Mouse (Mus musculus): Measurements from ENCODE around the gene Pitpnm1.
A peak's percentile ranks its signal among the peaks of the same experiment; 100 is the strongest.
"Not testable (repeated sequence)": the region's sequence is repeated elsewhere in the genome, so short reads cannot be mapped to it uniquely, and the experiment has no call there.

Gene Pitpnm1

GRCm38 (mm10) chr19:4120496-4120895 lies 20.7 kb downstream of the Pitpnm1 start:
- DNase-seq, result no peak

- DNase-seq, result peak; percentile 98
These were observed 21.5 kb downstream of the Pitpnm1 start for GRCm38 (mm10) chr19:4121097-4121805.

DNA sequence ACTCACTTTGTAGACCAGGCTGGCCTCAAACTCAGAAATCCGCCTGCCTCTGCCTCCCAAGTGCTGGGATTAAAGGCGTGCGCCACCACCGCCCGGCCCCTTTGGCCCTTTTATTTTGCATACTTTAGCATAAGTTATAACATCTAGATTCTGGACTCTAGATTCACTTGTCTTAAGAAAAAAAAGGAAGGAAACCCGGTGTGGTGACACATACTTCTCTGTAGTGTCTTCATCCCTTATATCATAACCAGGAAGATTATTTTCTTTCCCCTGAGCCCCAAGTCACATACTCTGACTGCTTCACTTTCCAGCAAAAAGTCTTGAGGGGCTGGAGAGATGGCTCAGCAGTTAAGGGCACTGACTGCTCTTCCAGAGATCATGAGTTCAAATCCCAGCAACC lies 22.1 kb downstream of the Pitpnm1 start:
- not testable (repeated sequence) for DNase-seq

- no peak for DNase-seq
These were observed 22.9 kb downstream of the Pitpnm1 start for GRCm38 (mm10) chr19:4122411-4123370.

DNA sequence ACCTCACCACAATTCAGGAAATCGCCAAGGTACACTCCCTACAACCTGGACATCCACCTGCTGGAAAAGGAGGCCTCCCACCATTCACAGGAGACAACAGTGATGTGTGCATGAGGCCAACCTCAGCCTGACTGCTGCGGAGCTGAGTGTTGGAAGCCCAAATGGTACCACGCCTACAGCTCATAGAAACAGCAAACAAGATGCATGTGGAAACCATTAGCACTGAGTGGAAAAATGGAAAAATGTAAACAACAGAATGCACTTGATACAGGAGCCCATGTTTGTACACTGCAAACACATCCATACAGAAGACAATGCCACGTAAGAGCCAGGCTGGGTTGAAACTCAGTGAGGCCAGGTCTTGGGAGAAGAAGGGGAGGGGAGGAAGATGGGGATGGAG lies 24.6 kb downstream of the Pitpnm1 start:
- DNase-seq, result no peak

DNA sequence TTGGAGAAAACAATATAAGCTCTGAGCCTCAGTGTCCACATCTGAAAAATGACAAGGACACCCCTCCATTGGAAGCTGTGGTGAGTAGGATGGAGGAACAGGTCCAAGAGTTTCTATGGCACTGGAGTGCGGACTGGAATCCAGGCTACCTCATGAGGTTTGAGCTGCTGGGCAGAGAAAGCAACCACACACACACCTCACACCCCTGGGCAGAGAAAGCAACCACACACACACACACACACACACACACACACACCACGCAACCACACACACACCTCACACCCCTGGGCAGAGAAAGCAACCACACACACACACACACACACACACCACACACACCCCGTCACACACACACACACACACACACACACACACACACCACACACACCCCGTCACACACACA lies 25.5 kb downstream of the Pitpnm1 start:
- DNase-seq, result not testable (repeated sequence)

- peak; percentile 99 for DNase-seq
These were observed 26.2 kb downstream of the Pitpnm1 start, which contains the start of gene Aip for GRCm38 (mm10) chr19:4125741-4126696. Gene Aip, minus strand, starts transcription at chr19:4125858.

DNA sequence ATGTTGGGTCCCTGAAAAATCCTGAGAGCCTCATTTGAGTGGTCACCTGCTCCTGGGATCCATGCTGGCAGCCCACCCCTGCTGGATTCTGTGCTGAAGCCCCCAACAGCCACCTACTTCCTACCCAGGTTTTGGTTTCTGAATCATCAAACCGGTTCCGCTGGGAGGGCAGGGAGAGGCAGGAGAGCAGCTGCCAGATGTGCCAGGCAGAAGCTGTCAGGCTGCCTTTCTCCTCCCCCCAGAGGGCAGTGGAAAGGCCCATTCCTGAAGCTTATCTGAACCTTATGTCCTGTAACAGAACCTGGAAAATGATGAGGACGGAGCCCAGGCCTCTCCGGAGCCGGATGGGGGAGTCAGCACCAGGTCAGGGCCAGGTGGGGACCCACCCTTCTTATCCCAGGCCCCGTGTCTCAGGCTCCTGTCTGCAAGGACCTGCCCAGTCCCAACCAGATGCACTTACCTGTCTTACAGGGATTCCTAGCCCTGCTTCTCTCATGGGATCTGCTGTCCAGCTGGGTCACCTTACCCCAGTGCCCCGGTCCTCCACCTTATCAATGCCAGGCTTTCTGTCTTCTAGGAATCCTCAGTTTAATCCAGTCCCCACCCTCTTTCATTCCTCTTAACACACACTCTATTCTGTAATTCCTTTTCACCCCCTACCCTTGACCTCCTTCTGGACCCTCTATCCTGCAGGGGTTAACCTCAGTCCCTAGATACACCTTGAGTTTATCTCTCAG lies 27.1 kb downstream of the Pitpnm1 start:
- no peak for DNase-seq

- DNase-seq, result no peak
These were observed 29.7 kb downstream of the Pitpnm1 start for GRCm38 (mm10) chr19:4129462-4129861.

GRCm38 (mm10) chr19:4130106-4130505 lies 30.3 kb downstream of the Pitpnm1 start:
- no peak for DNase-seq

DNA sequence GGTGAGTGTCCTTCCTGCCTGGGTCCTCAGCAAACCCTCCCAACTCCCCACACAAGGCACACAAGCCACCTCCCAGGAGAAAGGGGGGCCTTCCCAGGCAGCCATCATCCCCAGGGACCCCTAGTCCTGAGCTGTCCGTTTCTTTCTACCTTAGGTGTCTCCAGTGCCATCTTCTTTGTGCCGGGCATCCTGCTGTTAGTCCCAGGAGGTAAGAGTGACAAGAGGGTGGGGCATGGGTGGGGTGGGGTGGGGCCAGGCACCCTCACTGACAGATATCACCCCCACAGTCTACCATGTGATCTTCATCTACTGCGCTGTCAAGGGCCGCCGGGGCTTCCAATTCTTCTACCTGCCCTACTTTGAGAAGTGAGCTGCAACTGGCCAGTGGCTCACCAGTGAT lies 31.3 kb downstream of the Pitpnm1 start:
- DNase-seq, result no peak

- DNase-seq, result no peak
These were observed 32.0 kb downstream of the Pitpnm1 start for GRCm38 (mm10) chr19:4131768-4132167.

GRCm38 (mm10) chr19:4134354-4134753 lies 34.6 kb downstream of the Pitpnm1 start:
- DNase-seq, result no peak

- DNase-seq, result not testable (repeated sequence)
These were observed 35.6 kb downstream of the Pitpnm1 start for GRCm38 (mm10) chr19:4135229-4135962.

DNA sequence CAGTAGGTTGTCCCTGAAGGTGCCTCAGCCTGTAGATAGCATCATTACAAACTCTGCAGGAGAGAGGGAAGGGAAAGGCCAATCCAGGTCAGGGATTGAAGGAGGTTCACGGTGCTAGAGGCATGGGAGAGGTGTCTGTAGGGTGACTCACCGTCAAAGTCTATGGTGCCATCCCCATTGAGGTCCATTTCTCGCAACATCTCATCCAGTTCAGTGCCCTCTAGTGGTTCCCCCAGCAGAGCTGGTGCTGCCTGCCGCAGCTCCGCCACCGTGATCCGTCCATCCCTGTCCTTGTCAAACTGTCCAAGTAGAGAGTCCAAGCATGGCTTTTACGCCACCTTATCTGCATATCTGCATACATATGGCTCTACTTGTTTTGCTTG lies 36.2 kb downstream of the Pitpnm1 start:
- DNase-seq, result not testable (repeated sequence)

DNA sequence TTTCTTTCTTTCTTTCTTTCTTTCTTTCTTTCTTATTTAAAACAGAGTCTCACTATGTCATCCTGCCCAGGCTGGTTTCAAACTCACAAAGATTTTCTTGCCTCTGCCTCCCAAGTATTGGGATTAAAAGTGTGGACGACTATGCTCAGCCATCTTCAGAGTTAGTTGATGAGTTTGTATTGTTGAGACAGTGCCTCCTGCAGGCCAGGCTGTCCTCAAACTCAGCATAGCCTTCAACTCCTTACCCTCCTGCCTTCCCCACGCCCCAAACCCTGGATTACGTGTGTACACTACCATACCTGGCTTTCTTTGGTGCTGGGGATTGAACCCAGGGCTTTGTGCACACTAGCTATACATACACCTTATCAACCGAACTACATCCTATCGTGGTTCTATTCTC lies 36.7 kb downstream of the Pitpnm1 start:
- no peak for DNase-seq

DNA sequence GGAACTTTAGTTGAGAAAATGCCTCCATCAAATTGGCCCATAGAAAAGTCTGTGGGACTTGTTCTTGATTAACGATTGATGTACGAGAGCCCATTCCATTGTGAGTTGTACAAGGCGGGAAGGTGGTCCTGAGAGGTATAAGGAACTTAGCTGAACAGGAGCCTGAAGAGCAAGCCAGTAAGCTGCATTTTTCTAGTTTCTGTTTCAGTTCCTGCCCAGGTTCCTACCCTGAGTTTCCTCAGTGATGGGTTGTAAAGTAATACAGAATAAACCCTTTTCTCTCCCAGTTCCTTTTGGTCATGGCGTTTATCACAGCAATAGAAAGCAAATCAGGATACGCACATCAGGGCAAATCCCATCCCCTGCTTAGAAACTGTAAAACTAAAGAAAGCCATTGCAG lies 38.1 kb downstream of the Pitpnm1 start:
- DNase-seq, result no peak

DNA sequence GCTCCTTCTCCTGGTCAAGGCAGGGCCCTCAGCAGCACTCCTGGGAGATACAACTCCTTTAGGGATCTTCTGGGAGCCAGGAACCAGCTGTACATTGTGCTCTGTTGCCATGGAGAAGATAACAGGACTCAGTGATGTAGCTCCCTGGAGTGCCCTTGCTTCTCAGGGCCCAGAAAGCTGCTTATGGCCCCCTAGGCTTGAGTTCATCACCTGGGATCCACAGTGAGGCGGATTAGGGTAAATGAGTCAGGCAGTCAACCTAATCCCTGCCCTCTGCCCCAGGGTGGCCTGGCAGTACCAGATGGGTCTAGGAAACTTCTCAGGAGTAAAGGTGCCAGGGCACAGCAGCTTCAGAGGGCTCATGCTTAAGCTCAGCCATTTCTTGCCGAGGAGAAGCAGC lies 39.6 kb downstream of the Pitpnm1 start, which contains the start of gene Gpr152:
Gene Gpr152 (plus strand): TSS at position 342 of the 400 bp plus-strand sequence.
- DNase-seq, result no peak

DNA sequence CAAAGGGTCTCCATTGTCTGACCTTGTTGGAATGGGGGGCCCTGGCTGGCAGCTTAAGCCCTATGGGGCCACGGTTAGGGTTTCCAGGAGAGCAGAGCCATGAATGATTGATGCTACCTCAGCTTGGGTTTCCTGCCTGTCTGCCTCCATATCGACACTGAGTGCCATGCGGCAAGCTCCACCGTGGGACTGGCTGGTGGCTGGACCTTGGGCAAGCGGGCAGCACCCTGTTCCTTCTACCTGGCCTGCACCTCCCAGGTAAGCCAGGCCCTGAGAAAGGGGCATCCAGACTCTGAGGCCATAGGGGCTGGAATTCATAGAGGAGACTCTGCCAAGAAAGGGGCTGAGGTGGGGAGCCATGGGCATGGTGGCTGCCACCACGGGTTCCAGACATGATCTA lies 40.3 kb downstream of the Pitpnm1 start:
- no peak for DNase-seq

DNA sequence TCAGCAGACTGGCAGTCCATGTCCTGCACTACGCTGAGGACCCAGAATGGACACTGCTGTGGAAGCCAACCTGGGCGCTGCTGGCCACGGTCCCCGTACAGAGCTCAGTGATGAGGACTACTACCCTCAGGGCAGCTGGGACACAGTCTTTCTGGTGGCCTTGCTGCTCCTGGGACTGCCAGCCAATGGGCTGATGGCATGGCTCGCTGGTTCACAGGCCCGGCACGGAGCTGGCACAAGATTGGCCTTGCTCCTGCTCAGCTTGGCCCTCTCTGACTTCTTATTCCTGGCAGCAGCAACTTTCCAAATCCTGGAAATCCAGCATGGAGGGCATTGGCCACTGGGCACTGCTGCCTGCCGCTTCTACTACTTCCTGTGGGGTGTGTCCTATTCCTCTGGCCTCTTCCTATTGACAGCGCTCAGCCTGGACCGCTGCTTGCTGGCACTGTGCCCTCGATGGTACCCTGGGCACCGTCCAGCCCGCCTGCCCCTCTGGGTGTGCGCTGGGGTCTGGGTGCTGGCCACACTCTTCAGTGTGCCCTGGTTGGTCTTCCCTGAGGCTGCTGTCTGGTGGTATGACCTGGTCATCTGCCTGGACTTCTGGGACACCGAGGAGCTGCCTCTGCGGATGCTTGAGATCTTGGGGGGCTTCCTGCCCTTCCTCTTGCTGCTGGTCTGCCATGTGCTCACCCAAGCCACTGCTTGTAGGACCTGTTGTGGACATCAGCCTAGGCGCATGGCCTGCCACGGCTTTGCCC lies 42.8 kb downstream of the Pitpnm1 start:
- no peak for DNase-seq
